Mouse (Mus musculus) spleen, adult 18-20 months (tissue): ENCODE results near the gene Tmbim1.
"Not testable (repeated sequence)": the region's sequence is repeated elsewhere in the genome, so short reads cannot be mapped to it uniquely, and the experiment has no call there.

Source experiments
- DNase-seq, 2 experiments: peaks; one replicate each; pipeline ENCODE4 v3.0.0; 2022; ENCODE audit warnings: mixed read lengths in 2 of 2

Tmbim1 gene

GRCm38 (mm10) chr1:74305522-74305921 lies at the start of gene Tmbim1:
Tmbim1 (minus strand) TSS chr1:74305622.
- DNase-seq = no peak

GRCm38 (mm10) chr1:74353453-74354229 lies 48.2 kb upstream of the Tmbim1 start:
- no peak for DNase-seq

- DNase-seq = no peak
Observed at GRCm38 (mm10) chr1:74352532-74353096, 47.2 kb upstream of the Tmbim1 start.

- DNase-seq = no peak
Observed at GRCm38 (mm10) chr1:74351185-74351769, 45.9 kb upstream of the Tmbim1 start.

- DNase-seq = no peak
Observed at GRCm38 (mm10) chr1:74344163-74344916, 38.9 kb upstream of the Tmbim1 start.

GRCm38 (mm10) chr1:74343161-74343560 lies 37.7 kb upstream of the Tmbim1 start:
- DNase-seq = no peak

- no peak for DNase-seq
Observed at GRCm38 (mm10) chr1:74342308-74342707, 36.9 kb upstream of the Tmbim1 start.

- DNase-seq = no peak
Observed at GRCm38 (mm10) chr1:74341898-74342297, 36.5 kb upstream of the Tmbim1 start.

GRCm38 (mm10) chr1:74340992-74341391 lies 35.6 kb upstream of the Tmbim1 start:
- not testable (repeated sequence) for DNase-seq

- DNase-seq = no peak
Observed at GRCm38 (mm10) chr1:74340361-74340764, 34.9 kb upstream of the Tmbim1 start.

- DNase-seq = no peak
Observed at GRCm38 (mm10) chr1:74339917-74340316, 34.5 kb upstream of the Tmbim1 start.

GRCm38 (mm10) chr1:74338626-74339025 lies 33.2 kb upstream of the Tmbim1 start:
- DNase-seq = no peak

- DNase-seq = no peak
Observed at GRCm38 (mm10) chr1:74338013-74338412, 32.6 kb upstream of the Tmbim1 start.

GRCm38 (mm10) chr1:74337241-74337771 lies 31.9 kb upstream of the Tmbim1 start:
- no peak for DNase-seq

- no peak for DNase-seq
Observed at GRCm38 (mm10) chr1:74335436-74336170, 30.2 kb upstream of the Tmbim1 start.

- DNase-seq = no peak
Observed at GRCm38 (mm10) chr1:74335033-74335432, 29.6 kb upstream of the Tmbim1 start.

- no peak for DNase-seq
Observed at GRCm38 (mm10) chr1:74334607-74335006, 29.2 kb upstream of the Tmbim1 start.

GRCm38 (mm10) chr1:74332930-74333329 lies 27.5 kb upstream of the Tmbim1 start:
- peak in 1 of 2 experiments; percentile 12 for DNase-seq

- peak; percentile 91 for DNase-seq
Observed at GRCm38 (mm10) chr1:74332241-74332763, 26.9 kb upstream of the Tmbim1 start.

GRCm38 (mm10) chr1:74331046-74331681 lies 25.7 kb upstream of the Tmbim1 start:
- DNase-seq = no peak

GRCm38 (mm10) chr1:74329899-74330431 lies 24.5 kb upstream of the Tmbim1 start:
- DNase-seq = no peak
